Mouse (Mus musculus): ENCODE measurements around the gene Srp9.

GRCm38 (mm10) chr1:182102706-182103105, 21.8 kb upstream of the Srp9 start:
- TF ChIP-seq POLR2AphosphoS2 (IDR thresholded peaks at IDR 0.05; ENCODE audit: insufficient read length, low read depth) = no peak
- TF ChIP-seq POLR2A (IDR thresholded peaks at IDR 0.05; ENCODE audit: insufficient read length, low read depth) = no peak
- TF ChIP-seq MYOG (IDR thresholded peaks at IDR 0.05; ENCODE audit: control insufficient read depth in 1 of 3, insufficient read depth in 1 of 3, insufficient read length in 2 of 3, low read depth in 2 of 3) = no peak
- TF ChIP-seq USF1 (IDR thresholded peaks at IDR 0.05; ENCODE audit: low read depth) = no peak
- no peak for TF ChIP-seq CEBPB (IDR thresholded peaks at IDR 0.05; ENCODE audit: insufficient read depth, poor library complexity, severe bottlenecking)
- no peak for TF ChIP-seq E2F4 (IDR thresholded peaks at IDR 0.05; ENCODE audit: insufficient read depth)
- TF ChIP-seq MAX (IDR thresholded peaks at IDR 0.05; ENCODE audit: low read depth) = no peak
- TF ChIP-seq TCF12 (IDR thresholded peaks at IDR 0.05; ENCODE audit: insufficient read depth, poor library complexity, severe bottlenecking) = no peak
- no peak for TF ChIP-seq TCF3 (IDR thresholded peaks at IDR 0.05; ENCODE audit: insufficient read length, low read depth)
